Mouse (Mus musculus): ENCODE results near the gene Leprot. TPM values are rescaled to one million over a fixed set of nuclear protein-coding genes. Genes with fewer than 3 reads are reported as not detected.

The Leprot gene
- total and polyA plus RNA-seq, 3 experiments = 10.4 to 121 (median 44.3) TPM

GRCm38 (mm10) chr4:101646857-101647195, 692 bp upstream of the Leprot start:
- peaks cover 13% of the 10 kb centered on the region for H3K36me3 ChIP-seq (replicated peaks)
- TF ChIP-seq GATA1 (IDR thresholded peaks at IDR 0.05; ENCODE audit: borderline replicate concordance, low read length) (no peak), GATA2 (IDR thresholded peaks at IDR 0.05; ENCODE audit: borderline replicate concordance, low read depth, low read length) (no peak)
- no peaks in the 10 kb centered on the region for H3K27me3 ChIP-seq (ENCODE audit: insufficient read depth, low read length)
- peak overlapping the region; percentile 86 for H3K4me3 ChIP-seq (ENCODE audit: low read depth, low read length)
- H3K9me3 ChIP-seq (replicated peaks) = no peaks in the 10 kb centered on the region
- ATAC-seq (ENCODE audit: extremely low read depth, insufficient number of reproducible peaks, low FRiP score, poor library complexity, severe bottlenecking) = no peak
- peaks cover 57% of the 10 kb centered on the region for H3K4me1 ChIP-seq (ENCODE audit: insufficient read depth, low read depth, low read length)
- no peak for DNase-seq (ENCODE audit: low spot score)

- DNase-seq (ENCODE audit: low spot score) (no peak), ATAC-seq (ENCODE audit: extremely low read depth, insufficient number of reproducible peaks, low FRiP score, poor library complexity, severe bottlenecking) (no peak)
- Histone ChIP-seq H3K27me3 (ENCODE audit: insufficient read depth, low read length) (no peaks in the 10 kb centered on the region), H3K9me3 (replicated peaks) (no peaks in the 10 kb centered on the region), H3K4me3 (ENCODE audit: low read depth, low read length) (peak overlapping the region; percentile 86), H3K36me3 (replicated peaks) (peaks cover 26% of the 10 kb centered on the region), H3K4me1 (ENCODE audit: insufficient read depth, low read depth, low read length) (peaks cover 64% of the 10 kb centered on the region)
- no peak for TF ChIP-seq TAL1 (conservative IDR thresholded peaks at IDR 0.05; ENCODE audit: low read depth, low read length)
These were observed 591 bp downstream of the Leprot start for GRCm38 (mm10) chr4:101647976-101648642.

GRCm38 (mm10) chr4:101648745-101649144, 1.2 kb downstream of the Leprot start:
- H3K27me3 ChIP-seq (ENCODE audit: insufficient read depth, low read length) = no peaks in the 10 kb centered on the region
- TF ChIP-seq GATA1 (IDR thresholded peaks at IDR 0.05; ENCODE audit: borderline replicate concordance, low read length) (no peak), POLR2AphosphoS5 (IDR thresholded peaks at IDR 0.05; ENCODE audit: insufficient replicate concordance, low read depth, low read length) (no peak), TAL1 (conservative IDR thresholded peaks at IDR 0.05; ENCODE audit: low read depth, low read length) (no peak), CTCF (IDR thresholded peaks at IDR 0.05; ENCODE audit: low read depth, low read length) (no peak), GATA2 (IDR thresholded peaks at IDR 0.05; ENCODE audit: borderline replicate concordance, low read depth, low read length) (no peak)
- H3K36me3 ChIP-seq (replicated peaks) = peaks cover 31% of the 10 kb centered on the region
- DNase-seq (ENCODE audit: low spot score) (no peak), ATAC-seq (ENCODE audit: extremely low read depth, insufficient number of reproducible peaks, low FRiP score, poor library complexity, severe bottlenecking) (peak; percentile 1)
- H3K4me3 ChIP-seq (ENCODE audit: low read depth, low read length) = peak overlapping the region; percentile 86
- peaks cover 66% of the 10 kb centered on the region for H3K4me1 ChIP-seq (ENCODE audit: insufficient read depth, low read depth, low read length)
- H3K9me3 ChIP-seq (replicated peaks) = no peaks in the 10 kb centered on the region

GRCm38 (mm10) chr4:101650961-101651360, 3.4 kb downstream of the Leprot start:
- Histone ChIP-seq H3K36me3 (replicated peaks) (peaks cover 42% of the 10 kb centered on the region), H3K4me1 (ENCODE audit: insufficient read depth, low read depth, low read length) (peaks cover 79% of the 10 kb centered on the region), H3K4me3 (ENCODE audit: low read depth, low read length) (no peak overlapping the region; the same call in 1 of the 2 replicates), H3K9me3 (replicated peaks) (no peaks in the 10 kb centered on the region), H3K27me3 (ENCODE audit: insufficient read depth, low read length) (no peaks in the 10 kb centered on the region)
- TF ChIP-seq GATA2 (IDR thresholded peaks at IDR 0.05; ENCODE audit: borderline replicate concordance, low read depth, low read length) = no peak
- no peak for TF ChIP-seq CTCF (IDR thresholded peaks at IDR 0.05; ENCODE audit: low read depth, low read length)
- TF ChIP-seq TAL1 (conservative IDR thresholded peaks at IDR 0.05; ENCODE audit: low read depth, low read length) = no peak
- no peak for TF ChIP-seq POLR2AphosphoS5 (IDR thresholded peaks at IDR 0.05; ENCODE audit: insufficient replicate concordance, low read depth, low read length)
- TF ChIP-seq GATA1 (IDR thresholded peaks at IDR 0.05; ENCODE audit: borderline replicate concordance, low read length) = no peak
- DNase-seq (ENCODE audit: low spot score) (no peak), ATAC-seq (ENCODE audit: extremely low read depth, insufficient number of reproducible peaks, low FRiP score, poor library complexity, severe bottlenecking) (no peak)

GRCm38 (mm10) chr4:101654256-101654655, 6.7 kb downstream of the Leprot start:
- H3K9me3 ChIP-seq (replicated peaks) = no peaks in the 10 kb centered on the region
- ATAC-seq (ENCODE audit: extremely low read depth, insufficient number of reproducible peaks, low FRiP score, poor library complexity, severe bottlenecking) (no peak), DNase-seq (ENCODE audit: low spot score) (no peak)
- H3K27me3 ChIP-seq (ENCODE audit: insufficient read depth, low read length) = no peaks in the 10 kb centered on the region
- peak overlapping the region; percentile 3; the same call in 1 of the 2 replicates for H3K4me3 ChIP-seq (ENCODE audit: low read depth, low read length)
- TF ChIP-seq GATA1 (IDR thresholded peaks at IDR 0.05; ENCODE audit: borderline replicate concordance, low read length) = no peak
- no peak for TF ChIP-seq GATA2 (IDR thresholded peaks at IDR 0.05; ENCODE audit: borderline replicate concordance, low read depth, low read length)
- no peak for TF ChIP-seq TAL1 (conservative IDR thresholded peaks at IDR 0.05; ENCODE audit: low read depth, low read length)
- TF ChIP-seq CTCF (IDR thresholded peaks at IDR 0.05; ENCODE audit: low read depth, low read length) = no peak
- no peak for TF ChIP-seq POLR2AphosphoS5 (IDR thresholded peaks at IDR 0.05; ENCODE audit: insufficient replicate concordance, low read depth, low read length)
- H3K36me3 ChIP-seq (replicated peaks) = peaks cover 70% of the 10 kb centered on the region
- peaks cover 84% of the 10 kb centered on the region for H3K4me1 ChIP-seq (ENCODE audit: insufficient read depth, low read depth, low read length)

- ATAC-seq (ENCODE audit: extremely low read depth, insufficient number of reproducible peaks, low FRiP score, poor library complexity, severe bottlenecking) (peak; percentile 87), DNase-seq (ENCODE audit: low spot score) (peak; percentile 56)
- Histone ChIP-seq H3K4me1 (ENCODE audit: insufficient read depth, low read depth, low read length) (peaks cover 78% of the 10 kb centered on the region), H3K4me3 (ENCODE audit: low read depth, low read length) (peak overlapping the region; percentile 39; the same call in 1 of the 2 replicates), H3K27me3 (ENCODE audit: insufficient read depth, low read length) (no peaks in the 10 kb centered on the region), H3K36me3 (replicated peaks) (peaks cover 74% of the 10 kb centered on the region), H3K9me3 (replicated peaks) (no peaks in the 10 kb centered on the region)
- no peak for TF ChIP-seq POLR2AphosphoS5 (IDR thresholded peaks at IDR 0.05; ENCODE audit: insufficient replicate concordance, low read depth, low read length)
- 0 out of 2 replicates have a peak, but pooled peaks have one; percentile 56 for TF ChIP-seq GATA2 (IDR thresholded peaks at IDR 0.05; ENCODE audit: borderline replicate concordance, low read depth, low read length)
- TF ChIP-seq TAL1 (conservative IDR thresholded peaks at IDR 0.05; ENCODE audit: low read depth, low read length) = peak; percentile 93
- TF ChIP-seq CTCF (IDR thresholded peaks at IDR 0.05; ENCODE audit: low read depth, low read length) = no peak
- TF ChIP-seq GATA1 (IDR thresholded peaks at IDR 0.05; ENCODE audit: borderline replicate concordance, low read length) = no peak
These were observed 7.4 kb downstream of the Leprot start for GRCm38 (mm10) chr4:101654788-101655414.
